Mouse (Mus musculus) liver, embryonic 14.5 days (tissue): ENCODE data around the gene Msx3. TPM values are rescaled to one million over a fixed set of nuclear protein-coding genes. Genes with fewer than 3 reads are reported as not detected.

ENCODE experiments used
- ATAC-seq: fragments of 200-750 bp; cut with Nextera tagmentation; 2 replicates; pipeline ENCODE4 v1.8.0; 2017; ENCODE audit warnings: moderate number of reproducible peaks, mild to moderate bottlenecking, moderate library complexity; ENCODE audit not compliant: insufficient read depth
- DNase-seq, 3 experiments: peaks; one replicate each; pipeline ENCODE4 v3.0.0-alpha.2; 2012 to 2013; ENCODE audit warnings: low read depth in 3 of 3, low spot score in 3 of 3
- H3K27ac ChIP-seq: fragments of 300-500 bp; sonication (generic); 2 replicates; pipeline ENCODE4 v1.5.1; 2014; ENCODE audit warnings: moderate library complexity, mild to moderate bottlenecking, control low read depth, inconsistent platforms
- H3K27me3 ChIP-seq: fragments of 300-500 bp; sonication (generic); 2 replicates; pipeline ENCODE4 v1.6.1; 2014; ENCODE audit warnings: mild to moderate bottlenecking, low read length, moderate library complexity; ENCODE audit not compliant: control insufficient read depth, insufficient read depth
- H3K36me3 ChIP-seq: fragments of 300-500 bp; sonication (generic); replicated peaks from 2 replicates; pipeline ENCODE4 v1.6.1; 2014; ENCODE audit warnings: low read depth; ENCODE audit not compliant: control insufficient read depth, insufficient read depth
- H3K4me1 ChIP-seq, 2 experiments: fragments of 200-500 bp in 1 of 2; fragments of 300-500 bp in 1 of 2; sonication (generic) in 1 of 2; replicated peaks; 2 replicates each; pipeline ENCODE4 v1.6.1; 2012 to 2014; ENCODE audit warnings: antibody characterized with exemption in 1 of 2, inconsistent platforms in 1 of 2, low read length in 1 of 2; ENCODE audit not compliant: control insufficient read depth in 2 of 2, insufficient read depth in 2 of 2
- H3K4me2 ChIP-seq: fragments of 300-500 bp; sonication (generic); 2 replicates; pipeline ENCODE4 v1.6.1; 2014; ENCODE audit warnings: low read depth, mild to moderate bottlenecking, control low read depth, moderate library complexity
- H3K4me3 ChIP-seq, 2 experiments: fragments of 200-500 bp in 1 of 2; fragments of 300-500 bp in 1 of 2; sonication (generic) in 1 of 2; 2 replicates each; pipeline ENCODE4 v1.5.1; 2012 to 2014; ENCODE audit warnings: low read depth in 2 of 2, low read length in 2 of 2, mild to moderate bottlenecking in 2 of 2, control low read depth in 1 of 2, inconsistent platforms in 1 of 2, moderate library complexity in 1 of 2; ENCODE audit not compliant: insufficient read depth in 1 of 2
- H3K9ac ChIP-seq: fragments of 300-500 bp; sonication (generic); replicated peaks from 2 replicates; pipeline ENCODE4 v1.6.1; 2014; ENCODE audit warnings: mild to moderate bottlenecking, control low read depth, moderate library complexity
- H3K9me3 ChIP-seq: fragments of 300-500 bp; sonication (generic); 2 replicates; pipeline ENCODE4 v1.6.1; 2016; ENCODE audit warnings: low read length, mixed read lengths; ENCODE audit not compliant: control insufficient read depth
- CTCF ChIP-seq: IDR thresholded peaks from 2 replicates; pipeline ENCODE4 v1.5.1; 2016; ENCODE audit warnings: antibody characterized with exemption, low read depth, control low read depth
- EP300 ChIP-seq: IDR thresholded peaks from 2 replicates; pipeline ENCODE4 v1.6.1; 2016; ENCODE audit warnings: antibody characterized with exemption, low read depth
- WGBS: fragments of 180-500 bp; shearing (Covaris S2); extraction: QIAGEN DNeasy Blood & Tissue Kit; methylation state at CpG from one replicate; pipeline ENCODE4 v1.1.7; 2014; ENCODE audit not compliant: insufficient replicate concordance; 5-methylcytosine and 5-hydroxymethylcytosine counted together
- polyA plus RNA-seq, 2 experiments: library from polyadenylated mRNA; depleted of rRNA in 1 of 2; stranded (reverse) in 1 of 2; unstranded in 1 of 2; fragments of >200 nt; fragmentation: Nextera tagmentation in 1 of 2; extraction: Ambion mirVana in 1 of 2; gene quantifications; 2 replicates each; pipeline versions ENCODE4 v1.2.1 to v1.2.3; 2012 to 2014

Gene Msx3
- polyA plus RNA-seq, 2 experiments: not detected

- Histone ChIP-seq H3K27ac (no peak overlapping the region), H3K9me3 (no peaks in the 10 kb centered on the region), H3K36me3 (no peaks in the 10 kb centered on the region), H3K4me1 (no peaks in the 10 kb centered on the region), H3K4me3 (no peak overlapping the region), H3K4me2 (no peak overlapping the region), H3K9ac (no peak overlapping the region), H3K27me3 (peaks cover 69% of the 10 kb centered on the region)
- no peak for TF ChIP-seq CTCF
- TF ChIP-seq EP300: no peak
- no peak for DNase-seq
- WGBS: 19% methylated on average over 7 of the region's 7 CpGs
- no peak for ATAC-seq
Measured at GRCm38 (mm10) chr7:140058528-140058927, 9.6 kb upstream of the Msx3 start.

GRCm38 (mm10) chr7:140057413-140058407 lies 8.8 kb upstream of the Msx3 start:
- Histone ChIP-seq H3K4me2 (peak overlapping the region; percentile 37), H3K27ac (no peak overlapping the region), H3K27me3 (peaks cover 70% of the 10 kb centered on the region), H3K9ac (no peak overlapping the region), H3K9me3 (no peaks in the 10 kb centered on the region), H3K36me3 (no peaks in the 10 kb centered on the region), H3K4me1 (no peaks in the 10 kb centered on the region), H3K4me3 (no peak overlapping the region)
- ATAC-seq: no peak
- no peak for DNase-seq
- 3% methylated on average over 53 of the region's 53 CpGs for WGBS
- TF ChIP-seq CTCF (no peak), EP300 (no peak)

GRCm38 (mm10) chr7:140054124-140054523 lies 5.2 kb upstream of the Msx3 start:
- Histone ChIP-seq H3K4me1 (no peaks in the 10 kb centered on the region), H3K9ac (no peak overlapping the region), H3K9me3 (no peaks in the 10 kb centered on the region), H3K27ac (no peak overlapping the region), H3K36me3 (no peaks in the 10 kb centered on the region), H3K4me2 (no peak overlapping the region), H3K27me3 (peaks cover 65% of the 10 kb centered on the region), H3K4me3 (no peak overlapping the region)
- ATAC-seq (no peak), DNase-seq (no peak)
- 52% methylated on average over 4 of the region's 4 CpGs for WGBS
- no peak for TF ChIP-seq CTCF
- no peak for TF ChIP-seq EP300

GRCm38 (mm10) chr7:140049115-140049689 lies 313 bp upstream of the Msx3 start:
- WGBS: 1% methylated on average over 34 of the region's 34 CpGs
- no peak for TF ChIP-seq CTCF
- TF ChIP-seq EP300: no peak
- Histone ChIP-seq H3K4me3 (peak overlapping the region; percentile 22 to 30), H3K9me3 (no peaks in the 10 kb centered on the region), H3K9ac (no peak overlapping the region), H3K4me1 (no peaks in the 10 kb centered on the region), H3K4me2 (peak overlapping the region; percentile 46), H3K36me3 (no peaks in the 10 kb centered on the region), H3K27me3 (peaks cover 79% of the 10 kb centered on the region), H3K27ac (no peak overlapping the region)
- no peak for ATAC-seq
- DNase-seq: no peak

GRCm38 (mm10) chr7:140047811-140048311 lies 1.0 kb downstream of the Msx3 start:
- Histone ChIP-seq H3K27me3 (peaks cover 75% of the 10 kb centered on the region), H3K36me3 (no peaks in the 10 kb centered on the region), H3K9me3 (no peaks in the 10 kb centered on the region), H3K27ac (no peak overlapping the region), H3K4me3 (peak overlapping the region in 1 of 2 experiments; percentile 4; a peak in 1 of 4 replicates), H3K4me1 (peaks cover 0 to under 1% of the 10 kb centered on the region in 2 experiments; a peak in 3 of 4 replicates), H3K4me2 (peak overlapping the region; percentile 28; the same call in 1 of the 2 replicates), H3K9ac (no peak overlapping the region)
- no peak for TF ChIP-seq EP300
- TF ChIP-seq CTCF: no peak
- ATAC-seq (no peak), DNase-seq (no peak)
- 2% methylated on average over 33 of the region's 33 CpGs for WGBS
